Mouse (Mus musculus) adrenal gland (tissue): Measurements from ENCODE around the gene Nog.

ENCODE experiments used
- intact Hi-C: fragments of 180-260 bp; cut with DNase I; formaldehyde crosslinking; loops from one replicate; pipeline ENCODE4 v1.15.1; 2025
- long read RNA-seq, 2 experiments: library from polyadenylated mRNA; unstranded; transcript quantifications; one replicate each; pipeline ENCODE4 v2.0.0; 2020; ENCODE audit warnings: borderline replicate concordance in 1 of 2; ENCODE audit not compliant: insufficient replicate concordance in 1 of 2

Gene Nog
- long read RNA-seq, experiment 1, result 0 reads
- long read RNA-seq, experiment 2, result 0 reads

DNA sequence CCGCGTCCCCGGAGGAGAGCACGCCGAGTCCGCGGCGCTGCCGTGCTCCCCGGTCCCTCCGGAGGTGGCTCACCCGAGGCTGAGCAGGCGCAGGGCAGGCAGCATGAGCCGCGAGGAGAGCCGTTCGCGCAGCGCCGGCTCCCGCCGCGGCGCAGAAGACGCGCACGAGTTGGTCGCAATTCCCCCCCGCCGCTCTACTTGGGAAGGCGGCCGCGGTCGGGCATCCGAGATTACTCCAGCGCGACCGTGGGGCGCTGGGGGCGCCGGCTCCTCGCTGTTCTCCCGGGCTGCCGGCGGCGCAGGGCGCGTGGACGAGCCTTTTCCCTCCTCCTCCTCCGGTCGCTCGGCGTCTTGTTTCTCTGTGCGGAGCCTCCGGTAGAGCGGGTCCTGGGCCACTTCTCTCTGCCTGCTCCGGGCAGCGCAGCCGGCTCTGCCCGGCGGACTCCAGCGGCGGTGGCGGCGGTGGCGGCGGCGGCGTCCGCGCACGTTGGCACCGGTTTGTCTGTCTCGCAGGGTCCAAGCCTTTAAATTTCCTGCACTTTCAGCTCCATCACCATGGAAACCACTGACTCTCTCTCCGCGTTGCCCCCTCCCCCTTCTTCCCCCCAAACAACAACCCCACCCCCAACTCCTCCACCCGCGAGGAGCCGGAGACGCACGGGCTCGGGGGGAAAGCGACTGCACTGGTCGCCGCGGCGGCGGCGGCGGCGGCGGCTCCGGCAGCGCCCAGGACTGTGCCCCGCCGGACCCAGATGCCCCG, at the start of gene Nog:
Nog (minus strand) TSS at position 277 of the 760 bp plus-strand sequence.
- intact Hi-C loops, result loop anchor here (2.0 kb wide), 1 partner anchor 201 kb away; no protein-coding TSS in a partner anchor

DNA sequence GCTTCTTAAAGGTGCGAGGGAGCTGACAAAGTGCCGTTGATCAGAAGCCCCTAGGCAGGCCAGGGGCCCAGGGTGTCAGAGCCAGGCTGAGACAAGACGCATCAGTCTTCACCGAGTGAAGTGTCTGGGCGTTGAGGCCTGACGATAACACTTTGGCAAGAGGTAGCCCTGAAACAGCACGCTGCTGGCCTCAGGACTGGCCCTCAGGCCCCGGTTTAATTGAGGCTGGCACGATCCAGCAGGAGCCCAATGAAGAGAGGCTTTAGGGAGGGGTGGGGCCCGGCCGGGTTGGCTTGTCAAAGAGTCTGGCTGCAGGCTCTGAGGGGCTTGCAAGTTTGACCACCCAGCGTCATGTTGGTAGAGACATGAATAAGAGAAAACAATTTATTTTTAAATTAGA, 38.1 kb upstream of the Nog start:
- intact Hi-C loops, result no loop called here

DNA sequence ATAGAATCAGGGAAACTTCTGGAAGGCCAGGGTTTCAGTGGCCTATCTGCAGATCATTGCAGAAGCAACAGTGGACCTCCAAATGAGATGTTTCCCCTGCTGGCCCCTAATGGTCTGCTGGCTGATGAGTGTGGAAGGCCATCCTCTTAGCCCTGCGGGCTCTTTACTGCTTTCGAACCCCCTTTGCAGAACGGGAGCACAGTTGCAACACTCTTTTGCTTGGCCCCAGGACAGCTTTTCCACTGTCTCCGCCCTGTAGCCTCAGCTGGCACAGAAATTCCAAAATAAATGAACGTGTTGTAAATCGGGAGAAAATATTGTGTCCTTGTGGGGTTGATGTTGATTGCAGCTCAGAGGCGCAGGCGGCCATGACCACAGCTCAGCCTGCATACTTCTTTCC, 37.7 kb upstream of the Nog start:
- intact Hi-C loops, result no loop called here

DNA sequence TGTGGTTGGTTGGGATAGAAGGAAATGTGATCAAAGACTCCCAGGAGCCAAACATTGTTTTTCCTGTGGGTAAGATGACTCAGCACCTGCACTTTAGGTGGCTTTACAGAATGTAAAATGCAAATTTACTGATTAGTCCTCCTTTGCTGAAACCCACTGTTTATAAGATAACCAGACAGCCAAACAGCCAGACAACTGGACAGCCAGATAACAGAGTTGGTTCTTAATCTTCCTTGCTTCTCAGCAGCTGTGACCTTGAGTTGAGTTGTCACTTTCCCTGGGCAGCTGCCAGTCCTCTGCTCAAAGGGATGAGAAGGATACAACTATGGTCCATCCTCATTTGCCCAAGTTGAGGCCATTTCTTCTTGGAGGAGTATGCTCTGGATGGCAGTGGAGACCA, 35.8 kb upstream of the Nog start:
- intact Hi-C loops, result no loop called here

DNA sequence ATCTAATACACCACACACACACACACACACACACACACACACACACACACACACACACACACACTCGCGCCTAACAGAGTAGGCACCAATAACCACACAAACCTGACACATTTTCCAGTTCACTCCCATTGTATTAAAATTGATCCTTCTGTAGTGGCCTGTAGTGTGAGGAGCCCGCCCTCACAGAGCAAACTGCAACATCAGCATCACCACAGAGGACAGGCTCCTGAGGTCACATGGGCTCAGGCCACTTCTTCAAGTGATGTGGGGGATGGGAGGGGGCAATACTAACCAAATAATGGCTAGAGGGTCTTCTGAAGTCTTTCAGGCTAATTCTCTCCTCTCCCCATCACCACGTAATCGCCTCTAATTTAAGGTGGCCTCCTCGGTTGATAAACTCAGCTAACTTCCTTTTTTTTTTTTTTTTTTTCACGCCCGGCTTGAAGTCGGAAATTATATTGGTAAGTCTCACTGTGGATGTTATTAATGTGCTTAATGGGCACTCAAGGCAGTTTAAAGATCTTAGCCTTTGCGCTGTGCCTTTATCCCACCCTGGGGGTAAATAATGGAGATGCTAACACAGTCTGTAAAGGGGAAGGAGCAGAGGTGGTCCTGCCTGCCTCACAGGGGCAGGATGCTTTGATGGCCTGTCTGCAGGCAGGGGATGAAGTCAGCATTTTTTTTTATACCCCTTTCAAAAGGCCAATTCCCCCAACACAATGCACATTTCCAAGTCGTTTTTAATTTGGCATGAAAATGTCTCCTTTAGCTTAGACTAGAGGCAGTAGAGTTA, 25.2 kb upstream of the Nog start:
- intact Hi-C loops, result no loop called here

DNA sequence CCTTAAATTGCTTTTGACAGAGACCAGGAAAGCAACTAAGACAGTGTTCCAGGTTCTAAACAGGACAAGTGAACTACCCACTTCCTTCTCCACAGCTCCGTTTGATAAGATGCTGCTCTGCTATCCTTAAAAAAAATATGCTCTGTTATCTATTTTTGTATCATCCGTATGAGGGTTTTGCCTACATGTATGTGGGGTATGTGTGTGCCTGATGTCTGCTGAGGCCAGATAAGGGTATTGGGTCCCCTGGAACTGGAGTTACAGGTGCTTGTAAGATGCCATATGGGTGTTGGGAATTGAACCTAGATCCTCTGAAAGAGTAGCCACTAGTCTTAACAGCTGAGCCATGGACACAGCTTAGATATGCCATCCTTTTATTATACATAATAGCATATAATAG, 19.6 kb upstream of the Nog start:
- intact Hi-C loops, result no loop called here

DNA sequence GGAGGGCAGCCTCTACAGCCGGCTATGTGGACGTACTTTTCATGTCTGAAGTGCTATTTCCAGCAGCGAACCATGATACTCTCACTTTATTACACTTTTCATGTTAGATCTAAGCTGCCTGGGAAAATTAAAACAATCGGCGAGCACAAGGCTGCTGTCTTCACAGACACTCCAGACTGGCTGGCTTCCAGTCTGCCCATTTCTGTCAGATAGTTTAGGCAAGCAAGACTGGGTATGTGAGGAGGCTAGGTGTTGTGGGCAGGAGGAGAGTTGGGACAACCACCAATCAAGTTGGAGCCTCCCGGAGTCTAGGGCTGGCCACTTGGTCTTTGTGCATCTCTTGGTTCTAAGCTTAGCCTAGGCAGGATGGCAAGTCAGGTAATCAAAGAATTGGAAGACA, 17.5 kb upstream of the Nog start:
- intact Hi-C loops, result no loop called here

DNA sequence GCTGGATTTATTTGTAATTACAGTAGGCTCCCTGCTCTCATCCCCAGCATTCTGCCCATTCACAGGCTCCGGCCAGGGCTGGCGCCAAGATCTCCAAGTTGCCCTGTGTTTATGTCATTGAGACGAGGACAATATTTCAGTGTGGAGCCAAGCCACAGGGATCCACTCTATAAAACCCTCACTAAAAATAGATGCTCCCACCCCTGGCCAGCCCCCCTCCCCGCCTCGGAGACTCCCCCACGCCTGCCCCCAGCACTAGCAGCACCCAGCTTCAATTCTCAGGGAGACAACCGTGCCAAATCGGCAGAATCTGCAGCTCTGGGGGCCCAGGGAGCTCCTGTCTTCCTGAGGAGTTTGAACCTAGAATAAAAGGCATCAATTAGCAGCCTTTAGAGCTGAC, 16.2 kb upstream of the Nog start:
- intact Hi-C loops, result no loop called here

DNA sequence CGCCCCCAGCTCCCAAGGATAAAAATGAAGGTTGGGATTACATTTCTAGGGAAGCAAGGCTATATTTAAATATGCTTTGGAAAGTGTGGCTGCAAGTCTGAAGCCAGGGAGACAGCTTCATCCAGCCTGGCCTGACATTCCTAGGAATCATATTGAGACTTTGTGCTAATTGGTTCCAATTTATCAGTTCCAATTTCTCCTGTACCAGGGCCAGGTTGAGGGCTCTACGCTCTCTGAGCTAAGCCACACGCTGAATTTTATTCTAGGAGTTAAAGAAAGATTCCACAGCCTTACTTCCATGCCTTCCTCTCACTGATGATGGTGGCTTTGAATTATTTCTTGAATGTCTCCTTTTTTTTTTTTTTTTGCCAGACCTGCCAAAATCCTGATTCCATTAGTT, 15.6 kb upstream of the Nog start:
- intact Hi-C loops, result no loop called here

DNA sequence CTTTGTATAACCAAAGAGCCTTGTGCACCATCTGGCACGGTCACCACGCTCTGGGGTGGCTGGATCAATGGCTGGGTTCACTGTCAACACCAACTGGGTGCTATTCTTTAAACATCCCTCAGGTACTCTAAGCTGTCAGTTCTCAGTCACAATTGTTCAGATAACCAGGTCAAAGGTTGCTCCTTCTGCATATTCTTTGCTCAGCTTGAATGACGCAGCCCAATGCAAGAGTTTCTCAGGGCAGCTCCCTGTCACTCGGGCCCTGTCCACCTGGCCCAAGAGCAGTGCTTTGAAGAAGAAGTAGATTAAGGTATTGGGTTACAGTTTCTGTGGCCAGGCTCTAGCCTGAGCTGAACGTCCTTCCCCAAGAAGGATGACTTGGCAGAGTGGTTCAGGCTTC, 12.2 kb upstream of the Nog start:
- intact Hi-C loops, result no loop called here

DNA sequence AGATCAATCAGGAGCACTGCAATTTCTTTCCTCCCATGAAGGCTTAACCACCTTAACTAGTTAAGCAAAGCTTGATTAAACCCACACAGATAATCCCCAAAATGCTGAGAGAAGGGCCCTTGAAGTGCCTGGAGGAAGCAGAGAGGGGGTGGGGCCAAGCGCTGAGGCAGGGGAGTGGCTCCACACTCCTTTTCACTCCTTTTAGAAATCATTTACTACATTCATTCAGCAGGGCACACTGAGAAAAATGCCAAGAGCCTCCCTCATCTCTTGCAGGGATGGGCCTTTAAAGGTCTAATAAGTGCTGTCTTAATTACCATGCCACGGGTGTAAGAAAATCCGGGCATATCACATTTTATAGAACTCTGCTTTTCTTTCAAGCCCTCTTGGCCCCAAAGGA, 10.2 kb upstream of the Nog start:
- intact Hi-C loops, result no loop called here

DNA sequence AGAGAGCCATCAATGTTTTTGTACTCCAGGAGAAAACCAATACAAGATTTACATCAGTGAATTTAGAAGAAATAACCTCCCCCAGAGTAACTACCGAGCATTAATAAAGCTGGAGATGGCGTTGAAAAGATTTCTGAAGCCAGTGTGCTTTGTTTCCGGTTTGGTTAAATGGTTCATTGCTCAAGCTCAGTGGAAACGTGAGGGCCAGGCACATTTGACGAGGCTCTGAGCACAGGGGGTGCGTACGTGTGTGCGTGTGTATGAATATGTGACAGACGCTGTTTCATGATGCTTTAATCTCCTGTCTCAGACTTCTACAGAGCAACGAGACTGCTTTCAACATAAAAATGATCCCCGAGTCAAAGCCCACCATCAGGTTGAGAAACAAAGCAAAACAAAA, 8.1 kb upstream of the Nog start:
- intact Hi-C loops, result no loop called here

DNA sequence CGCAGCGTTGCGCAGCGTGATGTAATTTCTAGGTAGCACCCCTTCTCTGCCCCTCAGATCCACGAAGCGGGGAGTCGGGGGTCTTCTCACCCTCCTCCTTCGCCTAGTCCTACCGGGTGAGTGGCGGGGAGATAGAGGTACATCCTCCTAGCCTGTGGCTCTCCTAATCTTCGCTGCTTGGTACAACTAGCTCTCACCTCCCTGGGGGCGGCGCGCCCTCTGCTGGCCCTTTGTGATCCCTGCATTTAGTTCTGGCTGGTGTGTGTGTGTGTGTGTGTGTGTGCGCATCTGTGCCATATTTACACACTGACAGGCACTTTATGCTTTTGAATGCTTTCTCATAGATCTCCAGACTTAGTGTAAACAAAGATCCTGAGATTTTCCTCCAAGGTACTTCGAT, 1.3 kb upstream of the Nog start:
- intact Hi-C loops, result loop anchor here (1.0 to 2.0 kb wide), 2 partner anchors 138 to 203 kb away; no protein-coding TSS in a partner anchor

DNA sequence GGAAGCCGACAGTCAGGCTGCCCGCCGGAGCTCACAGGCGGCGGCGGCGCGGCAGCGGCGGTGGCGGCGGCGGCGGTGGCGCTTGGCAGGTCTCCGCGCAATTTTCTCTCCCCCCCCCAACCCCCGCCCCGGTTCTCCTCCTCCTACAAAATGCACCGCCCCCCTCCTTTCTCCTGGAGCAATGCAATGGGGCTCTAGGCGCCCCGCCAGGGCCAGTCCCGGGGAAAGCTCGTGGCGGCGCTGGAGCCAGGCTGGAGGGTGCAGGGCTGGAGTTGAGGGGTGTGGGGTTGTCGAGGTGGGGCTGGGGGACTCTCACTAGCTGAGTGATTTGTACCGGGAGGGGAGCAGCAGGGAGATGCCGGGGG, 666 bp upstream of the Nog start:
- intact Hi-C loops, result loop anchor here (1.0 to 2.0 kb wide), 2 partner anchors 137 to 202 kb away; no protein-coding TSS in a partner anchor

DNA sequence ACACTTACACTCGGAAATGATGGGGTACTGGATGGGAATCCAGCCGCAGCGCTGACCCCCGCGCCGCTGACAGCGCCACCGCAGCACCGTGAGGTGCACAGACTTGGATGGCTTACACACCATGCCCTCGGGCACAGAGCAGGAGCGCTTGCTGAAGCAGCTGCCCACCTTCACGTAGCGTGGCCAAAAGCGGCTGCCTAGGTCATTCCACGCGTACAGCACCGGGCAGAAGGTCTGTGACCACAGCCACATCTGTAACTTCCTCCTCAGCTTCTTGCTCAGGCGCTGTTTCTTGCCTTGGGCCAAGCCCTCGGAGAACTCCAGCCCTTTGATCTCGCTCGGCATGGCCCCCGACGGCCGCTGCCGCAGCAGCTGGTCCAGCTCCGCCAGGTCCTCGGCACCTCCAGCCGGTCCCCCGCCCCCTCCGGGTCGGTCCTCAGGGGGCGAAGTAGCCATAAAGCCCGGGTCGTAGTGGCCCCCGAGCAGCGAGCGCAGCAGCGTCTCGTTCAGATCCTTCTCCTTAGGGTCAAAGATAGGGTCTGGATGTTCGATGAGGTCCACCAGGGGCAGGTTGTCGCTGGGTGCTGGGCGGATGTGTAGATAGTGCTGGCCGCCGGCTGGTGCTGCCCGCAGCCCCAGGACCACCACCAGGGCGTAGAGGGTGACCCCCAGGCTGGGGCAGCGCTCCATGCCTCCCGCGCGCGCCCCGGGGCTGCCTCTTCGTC, 639 bp downstream of the Nog start:
- intact Hi-C loops, result loop anchor here (2.0 kb wide), 1 partner anchor 201 kb away; no protein-coding TSS in a partner anchor

DNA sequence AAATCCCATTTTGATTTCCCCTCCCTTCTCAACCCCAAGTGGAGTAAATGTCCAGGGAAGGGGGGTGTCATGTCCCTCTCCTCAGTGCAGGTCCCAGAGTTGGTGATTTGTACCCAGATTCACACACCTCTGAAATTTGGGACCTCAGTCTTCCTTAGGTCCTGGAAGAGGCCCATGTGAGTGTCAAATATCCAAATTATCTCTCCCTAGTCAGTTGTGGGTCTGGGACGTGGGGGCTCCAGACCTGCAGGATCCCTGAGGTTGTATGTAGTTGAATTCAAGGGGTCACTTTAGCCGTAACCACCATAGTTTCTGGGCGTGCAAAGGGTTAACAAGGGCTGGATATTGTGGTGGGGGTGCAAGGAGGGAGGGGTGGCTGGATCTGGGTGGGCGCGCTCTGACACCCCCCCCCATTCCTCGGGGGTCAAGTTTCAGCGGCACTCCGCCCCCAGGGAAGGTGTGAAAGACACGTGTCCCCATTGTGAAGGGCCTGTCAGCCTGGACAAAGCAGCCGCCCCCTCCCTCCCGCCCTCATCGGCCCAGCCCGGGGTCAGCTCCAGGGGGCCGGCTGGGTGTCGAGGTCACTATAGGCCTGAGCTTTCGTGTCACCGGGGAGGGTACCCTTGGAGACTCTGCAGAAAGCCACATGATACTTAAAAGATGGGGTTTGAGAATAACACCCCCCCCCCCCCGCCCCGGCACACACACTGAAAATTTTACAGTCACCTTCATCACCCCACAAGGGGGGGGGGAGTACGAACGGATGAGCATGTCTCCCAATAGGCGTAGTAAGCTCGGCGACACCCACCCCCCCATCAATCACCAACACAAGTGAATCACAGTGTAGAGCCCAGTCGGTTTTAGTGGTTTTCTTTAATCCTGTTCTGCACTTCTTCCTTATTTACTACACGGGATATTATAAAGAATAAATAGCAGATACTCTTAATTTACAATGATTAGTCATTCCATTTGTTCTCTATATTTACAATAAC, 2.1 kb downstream of the Nog start:
- intact Hi-C loops, result no loop called here

DNA sequence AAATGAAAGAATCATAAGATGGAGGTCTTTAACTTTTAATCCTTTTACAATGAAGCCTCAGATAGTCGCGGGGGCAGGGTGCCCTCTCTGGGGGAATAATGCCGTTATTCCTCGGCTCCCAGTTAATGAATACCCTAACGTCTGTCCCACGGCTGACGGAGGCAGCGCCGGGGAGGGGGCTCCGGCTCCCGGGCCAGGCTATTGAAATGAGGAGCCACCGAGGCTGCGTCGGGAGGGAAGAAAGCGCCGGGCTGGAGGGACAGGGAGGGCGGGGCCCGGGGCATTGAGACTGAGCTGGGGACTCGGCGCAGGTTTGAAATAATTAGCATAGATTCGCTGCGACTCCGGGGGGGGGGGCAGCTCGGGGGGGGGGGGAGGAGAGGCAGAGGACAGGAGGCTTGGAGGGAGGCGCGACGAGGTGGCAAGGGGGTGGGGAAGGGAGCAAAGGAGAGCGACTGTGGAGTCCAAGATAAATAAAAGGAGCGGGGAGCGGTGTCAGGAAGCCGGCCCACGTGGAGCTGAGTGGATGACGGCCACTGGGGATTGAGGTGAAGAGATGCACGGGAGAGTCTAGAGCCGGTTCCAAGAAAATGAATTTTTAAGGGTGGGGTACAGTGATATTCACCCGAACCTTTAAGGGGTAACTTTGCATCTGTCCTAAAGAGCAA, 2.9 kb downstream of the Nog start:
- intact Hi-C loops, result no loop called here

DNA sequence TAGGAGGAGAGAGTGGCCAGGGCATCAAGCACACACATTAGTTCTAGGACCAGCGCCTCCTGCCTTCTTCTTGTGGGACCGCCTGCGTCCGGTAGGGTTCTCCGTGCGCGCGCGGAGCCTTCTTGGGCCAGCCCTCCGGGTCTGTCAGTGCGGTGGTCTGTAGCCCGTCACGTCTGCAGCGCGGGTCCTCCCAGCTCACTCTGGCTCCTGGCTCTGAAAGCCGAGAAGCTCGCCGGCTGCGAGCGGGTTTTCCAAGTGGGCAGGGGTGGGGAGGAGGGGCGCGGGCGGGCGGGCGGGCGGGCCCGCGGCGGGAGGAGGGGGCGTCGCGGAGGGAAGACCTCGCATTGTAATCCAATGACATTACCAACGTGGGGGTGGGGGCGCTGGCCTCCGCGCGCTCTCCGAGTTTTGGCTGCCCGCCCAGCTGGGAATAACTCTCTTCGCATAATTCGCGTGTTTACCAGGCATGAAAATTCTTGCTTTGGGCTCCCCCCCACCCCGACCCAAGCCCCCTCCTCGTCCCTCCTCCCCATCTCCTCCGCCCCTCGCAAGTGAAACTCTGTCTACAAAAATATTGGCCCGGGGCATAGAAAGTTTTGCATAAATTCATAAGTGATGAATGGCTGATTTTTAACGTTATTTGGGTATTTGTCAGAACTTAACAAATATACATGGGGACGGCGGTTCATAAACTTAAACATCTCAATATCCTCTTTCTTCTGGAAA, 3.7 kb downstream of the Nog start:
- intact Hi-C loops, result no loop called here

DNA sequence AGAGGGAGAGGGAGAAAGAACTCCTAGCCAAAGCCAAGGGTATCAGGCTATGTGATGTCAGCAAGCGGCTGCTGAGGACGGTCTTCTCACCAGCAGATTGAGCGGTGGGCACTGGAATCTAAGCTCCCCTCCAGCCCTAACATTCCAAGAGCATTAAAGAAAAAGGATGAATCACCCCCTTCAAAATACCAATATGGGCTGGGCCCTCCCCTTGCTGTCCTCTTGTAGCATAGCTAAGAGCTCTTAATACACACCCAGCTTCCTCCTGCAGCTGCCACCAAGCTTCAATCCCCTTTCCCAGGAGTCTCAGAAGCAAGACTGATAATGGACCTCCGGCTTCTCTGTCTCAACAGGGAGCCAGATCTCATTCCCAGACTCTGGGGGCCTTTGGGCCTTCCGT, 4.6 kb downstream of the Nog start:
- intact Hi-C loops, result no loop called here
